Mouse (Mus musculus) myocyte (in vitro differentiated cells): ENCODE data around the gene Cks1b.
A peak's percentile ranks its signal among the peaks of the same experiment; 100 is the strongest.

ENCODE experiments used
- MAX ChIP-seq: IDR thresholded peaks from one replicate; pipeline ENCODE4 v1.6.1; 2011; ENCODE audit warnings: low read depth, mild to moderate bottlenecking, control low read depth
- MYOD1 ChIP-seq, 3 experiments: IDR thresholded peaks; one replicate each; pipeline ENCODE4 v1.6.1; 2011; ENCODE audit warnings: control low read depth in 2 of 3, low read depth in 2 of 3, mild to moderate bottlenecking in 2 of 3, moderate library complexity in 1 of 3; ENCODE audit not compliant: insufficient read length in 2 of 3, control insufficient read depth in 1 of 3
- MYOG ChIP-seq, 3 experiments: IDR thresholded peaks; one replicate each; pipeline ENCODE4 v1.6.1; 2011; ENCODE audit warnings: control low read depth in 2 of 3, low read depth in 2 of 3, mild to moderate bottlenecking in 2 of 3; ENCODE audit not compliant: insufficient read length in 2 of 3, control insufficient read depth in 1 of 3, insufficient read depth in 1 of 3
- POLR2A ChIP-seq: IDR thresholded peaks from one replicate; pipeline ENCODE4 v1.6.1; 2011; ENCODE audit warnings: low read depth, mild to moderate bottlenecking, control low read depth, moderate library complexity; ENCODE audit not compliant: insufficient read length
- POLR2AphosphoS2 ChIP-seq: IDR thresholded peaks from one replicate; pipeline ENCODE4 v1.6.1; 2011; ENCODE audit warnings: low read depth, control low read depth; ENCODE audit not compliant: insufficient read length
- SRF ChIP-seq: IDR thresholded peaks from one replicate; pipeline ENCODE4 v1.6.1; 2011; ENCODE audit warnings: low read depth; ENCODE audit not compliant: control insufficient read depth, insufficient read length
- TCF12 ChIP-seq: IDR thresholded peaks from one replicate; pipeline ENCODE4 v1.6.1; 2011; ENCODE audit warnings: mild to moderate bottlenecking, control low read depth; ENCODE audit not compliant: poor library complexity, insufficient read depth, severe bottlenecking
- USF1 ChIP-seq: IDR thresholded peaks from one replicate; pipeline ENCODE4 v1.6.1; 2011; ENCODE audit warnings: low read depth, mild to moderate bottlenecking, control low read depth, moderate library complexity

DNA sequence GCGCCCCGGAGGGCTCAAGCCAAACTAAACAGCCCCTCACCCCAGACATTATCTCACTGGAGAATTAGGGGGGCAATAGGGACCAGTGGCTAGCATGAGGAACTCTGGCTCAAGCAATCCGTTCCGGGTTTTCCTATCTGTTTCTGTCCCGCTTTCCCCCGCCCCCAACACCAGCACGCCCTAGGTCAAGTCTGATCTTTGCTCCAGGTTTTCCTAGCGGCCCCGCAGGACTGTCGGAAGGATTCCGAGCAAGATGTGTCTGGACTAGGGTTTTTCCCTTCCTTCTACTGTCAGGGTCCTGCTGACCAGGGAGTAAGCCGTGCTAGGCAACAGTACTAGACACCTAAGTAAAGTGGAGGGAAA, 23.3 kb downstream of the Cks1b start:
- TF ChIP-seq POLR2A (peak; percentile 51), MAX (no peak), MYOD1 (IDR thresholded peaks at IDR 0.05; ENCODE audit: control insufficient read depth in 1 of 3, insufficient read length in 2 of 3, low read depth in 2 of 3) (no peak), USF1 (no peak), POLR2AphosphoS2 (no peak), MYOG (IDR thresholded peaks at IDR 0.05; ENCODE audit: control insufficient read depth in 1 of 3, insufficient read depth in 1 of 3, insufficient read length in 2 of 3, low read depth in 2 of 3) (no peak), TCF12 (no peak), SRF (no peak)
